Mouse (Mus musculus) small intestine, adult 2 months (tissue): ENCODE measurements around the gene Gm11042.

Experiments
- CTCF ChIP-seq: fragments of 200-500 bp; IDR thresholded peaks from 2 replicates; pipeline ENCODE4 v1.5.1; 2012; ENCODE audit warnings: low read depth, mild to moderate bottlenecking, control low read depth, inconsistent platforms, low read length, moderate library complexity, mixed read lengths; ENCODE audit not compliant: insufficient replicate concordance, insufficient read length; ENCODE audit errors: extremely low read depth
- POLR2A ChIP-seq: fragments of 200-500 bp; IDR thresholded peaks from 2 replicates; pipeline ENCODE4 v1.6.1; 2012; ENCODE audit warnings: low read depth, mild to moderate bottlenecking, control low read depth, inconsistent platforms, low read length, moderate library complexity

- no peak for TF ChIP-seq CTCF
- TF ChIP-seq POLR2A, result no peak
Observed at GRCm38 (mm10) chr12:74296374-74296773, 19.8 kb downstream of the Gm11042 start.
